Mouse (Mus musculus) forebrain, embryonic 16.5 days (tissue): ENCODE measurements at regions not wholly inside any gene's neighbourhood (a gene's known extent, or its start where the extent isn't known, plus 50 kb on each side); places are given as distances from the start of the nearest gene placed in this dataset.

Source experiments
- ATAC-seq: fragments of 200-750 bp; cut with Nextera tagmentation; 2 replicates; pipeline ENCODE4 v1.8.0; 2017; ENCODE audit warnings: mild to moderate bottlenecking, moderate library complexity
- H3K27ac ChIP-seq: fragments of 300-500 bp; sonication (generic); 2 replicates; pipeline ENCODE4 v1.5.1; 2014; ENCODE audit warnings: low read length, control low read depth
- H3K27me3 ChIP-seq: fragments of 300-500 bp; sonication (generic); replicated peaks from 2 replicates; pipeline ENCODE4 v1.6.1; 2014; ENCODE audit warnings: low read length; ENCODE audit not compliant: control insufficient read depth, insufficient read depth
- H3K36me3 ChIP-seq: fragments of 300-500 bp; sonication (generic); 2 replicates; pipeline ENCODE4 v1.6.1; 2014; ENCODE audit not compliant: control insufficient read depth, insufficient read depth
- H3K4me1 ChIP-seq: fragments of 300-500 bp; sonication (generic); replicated peaks from 2 replicates; pipeline ENCODE4 v1.6.1; 2014; ENCODE audit warnings: low read length; ENCODE audit not compliant: control insufficient read depth, insufficient read depth
- H3K4me2 ChIP-seq: fragments of 300-500 bp; sonication (generic); 2 replicates; pipeline ENCODE4 v1.6.1; 2014; ENCODE audit warnings: mild to moderate bottlenecking, low read length, control low read depth
- H3K4me3 ChIP-seq: fragments of 300-500 bp; sonication (generic); replicated peaks from 2 replicates; pipeline ENCODE4 v1.5.1; 2014; ENCODE audit warnings: mild to moderate bottlenecking, low read length, control low read depth
- H3K9ac ChIP-seq: fragments of 300-500 bp; sonication (generic); replicated peaks from 2 replicates; pipeline ENCODE4 v1.6.1; 2014; ENCODE audit warnings: low read depth, low read length, control low read depth
- H3K9me3 ChIP-seq: fragments of 300-500 bp; sonication (generic); 2 replicates; pipeline ENCODE4 v1.6.1; 2016; ENCODE audit warnings: low read length; ENCODE audit not compliant: control insufficient read depth
- WGBS: fragments of 180-500 bp; shearing (Covaris S2); extraction: QIAGEN DNeasy Blood & Tissue Kit; methylation state at CpG from one replicate; pipeline ENCODE4 v1.1.7; 2014; 5-methylcytosine and 5-hydroxymethylcytosine counted together

DNA sequence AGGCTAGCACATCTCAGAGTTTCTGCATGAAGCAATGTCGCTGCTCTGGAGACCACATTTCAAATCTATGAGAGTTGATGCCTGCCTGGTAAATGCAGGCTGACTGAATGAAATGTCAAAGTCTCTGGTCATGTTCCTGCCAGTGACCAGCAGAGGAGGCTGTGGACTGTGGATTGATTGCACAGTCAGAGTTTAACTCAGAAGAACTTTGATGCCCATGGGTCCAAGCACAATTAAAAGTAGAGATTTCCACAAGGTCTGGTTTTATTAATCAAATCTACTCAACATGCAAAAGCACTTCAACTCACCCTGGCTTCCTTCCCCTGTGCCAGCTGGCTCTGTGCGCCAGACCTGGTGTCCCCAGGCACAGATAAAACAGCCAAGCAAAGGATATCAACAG, 81.3 kb downstream of the Hsd17b3 start:
- 72% methylated on average over 2 of the region's 2 CpGs for WGBS
- Histone ChIP-seq H3K9ac (no peak overlapping the region), H3K9me3 (no peaks in the 10 kb centered on the region), H3K27ac (no peak overlapping the region), H3K27me3 (peaks cover 10% of the 10 kb centered on the region; the same call in 1 of the 2 replicates), H3K4me1 (peaks cover 7% of the 10 kb centered on the region), H3K4me3 (no peak overlapping the region), H3K36me3 (no peaks in the 10 kb centered on the region), H3K4me2 (no peak overlapping the region)
- ATAC-seq: no peak

- Histone ChIP-seq H3K4me1 (peaks cover 7% of the 10 kb centered on the region), H3K9me3 (peaks cover 2% of the 10 kb centered on the region; the same call in 1 of the 2 replicates), H3K27ac (no peak overlapping the region), H3K9ac (no peak overlapping the region), H3K4me3 (no peak overlapping the region), H3K4me2 (no peak overlapping the region), H3K27me3 (peaks cover 17% of the 10 kb centered on the region; the same call in 1 of the 2 replicates), H3K36me3 (no peaks in the 10 kb centered on the region)
- no peak for ATAC-seq
- 6% methylated on average over 6 of the region's 6 CpGs for WGBS
These were observed 86.0 kb downstream of the Hsd17b3 start for GRCm38 (mm10) chr13:64002945-64003459.

DNA sequence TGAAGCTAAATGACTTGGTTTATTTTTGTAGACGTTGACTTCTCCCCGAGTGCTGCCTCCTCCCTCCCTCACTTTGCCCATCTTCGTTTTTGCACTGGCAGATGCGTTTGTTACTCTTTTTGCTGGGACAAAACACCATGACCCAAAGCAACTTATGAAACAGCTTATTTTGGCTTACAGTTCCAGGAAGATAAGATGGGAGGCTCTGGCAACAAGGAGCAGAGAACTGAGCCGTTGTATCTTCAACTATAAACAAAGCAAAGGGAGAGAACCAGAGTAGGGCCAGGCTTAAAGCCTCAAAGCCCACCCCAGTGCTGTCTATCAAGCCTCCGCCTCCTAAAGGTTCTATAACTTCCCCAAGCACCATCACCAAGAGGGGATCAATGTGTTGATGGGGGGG, 88.7 kb downstream of the Hsd17b3 start:
- Histone ChIP-seq H3K4me3 (no peak overlapping the region), H3K4me1 (peaks cover 7% of the 10 kb centered on the region), H3K4me2 (no peak overlapping the region), H3K9ac (no peak overlapping the region), H3K36me3 (no peaks in the 10 kb centered on the region), H3K27me3 (peaks cover 14% of the 10 kb centered on the region; the same call in 1 of the 2 replicates), H3K9me3 (peaks cover 2% of the 10 kb centered on the region; the same call in 1 of the 2 replicates), H3K27ac (no peak overlapping the region)
- 93% methylated on average over 6 of the region's 6 CpGs for WGBS
- no peak for ATAC-seq

GRCm38 (mm10) chr13:63998647-63999046, 90.4 kb downstream of the Hsd17b3 start:
- H3K9ac ChIP-seq: no peak overlapping the region
- no peak overlapping the region for H3K4me3 ChIP-seq
- H3K4me1 ChIP-seq: peaks cover 8% of the 10 kb centered on the region
- no peak overlapping the region for H3K27ac ChIP-seq
- H3K4me2 ChIP-seq: no peak overlapping the region
- peaks cover 12% of the 10 kb centered on the region; the same call in 1 of the 2 replicates for H3K27me3 ChIP-seq
- peaks cover 2% of the 10 kb centered on the region; the same call in 1 of the 2 replicates for H3K9me3 ChIP-seq
- WGBS: 57% methylated on average over 10 of the region's 10 CpGs
- ATAC-seq: no peak
- no peaks in the 10 kb centered on the region for H3K36me3 ChIP-seq

- no peaks in the 10 kb centered on the region for H3K36me3 ChIP-seq
These were observed 95.1 kb downstream of the Hsd17b3 start for GRCm38 (mm10) chr13:63993857-63994477.

GRCm38 (mm10) chr13:63992989-63993388, 96.0 kb downstream of the Hsd17b3 start:
- Histone ChIP-seq H3K4me3 (no peak overlapping the region), H3K4me1 (peaks cover 5% of the 10 kb centered on the region), H3K9me3 (no peaks in the 10 kb centered on the region), H3K27me3 (peaks cover 48% of the 10 kb centered on the region), H3K27ac (no peak overlapping the region), H3K4me2 (no peak overlapping the region), H3K36me3 (no peaks in the 10 kb centered on the region), H3K9ac (no peak overlapping the region)
- 90% methylated on average over 1 of the region's 1 CpGs for WGBS
- no peak for ATAC-seq

More at GRCm38 (mm10) chr13:63993857-63994477, 95.1 kb downstream of the Hsd17b3 start:
- peak; percentile 87 for ATAC-seq
- H3K4me3 ChIP-seq: no peak overlapping the region
- H3K4me2 ChIP-seq: no peak overlapping the region
- H3K9ac ChIP-seq: no peak overlapping the region
- H3K9me3 ChIP-seq: no peaks in the 10 kb centered on the region
- 61% methylated on average over 12 of the region's 12 CpGs for WGBS
- H3K27ac ChIP-seq: no peak overlapping the region
- peaks cover 5% of the 10 kb centered on the region for H3K4me1 ChIP-seq
- H3K27me3 ChIP-seq: peaks cover 38% of the 10 kb centered on the region

DNA sequence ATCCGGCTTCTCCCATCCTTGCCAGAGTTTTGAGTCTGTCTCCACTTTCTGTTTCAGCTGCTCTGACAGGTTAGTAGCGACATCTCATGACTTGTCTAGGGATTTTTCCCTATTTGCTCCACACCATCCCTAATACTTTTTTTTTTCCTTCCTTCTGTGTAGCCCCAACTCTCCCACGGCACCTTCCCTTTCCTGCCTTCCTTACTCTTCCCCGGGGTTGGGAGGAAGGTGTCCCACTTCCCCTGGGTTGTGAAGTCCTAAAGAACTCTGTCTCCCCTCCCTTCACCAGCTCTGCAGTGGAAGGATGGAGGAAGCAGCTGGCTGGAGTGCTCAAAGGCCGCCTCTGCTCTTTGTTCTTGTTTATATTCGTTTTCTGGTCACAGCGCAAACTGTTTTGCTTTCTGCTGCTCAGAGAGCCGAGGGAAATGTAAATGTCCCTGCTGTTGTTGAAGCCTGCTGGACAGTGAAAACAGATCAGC, 98.5 kb downstream of the Hsd17b3 start:
- no peak overlapping the region for H3K4me2 ChIP-seq
- 18% methylated on average over 8 of the region's 8 CpGs for WGBS
- H3K9me3 ChIP-seq: no peaks in the 10 kb centered on the region
- H3K9ac ChIP-seq: no peak overlapping the region
- H3K4me1 ChIP-seq: peaks cover 7% of the 10 kb centered on the region
- no peaks in the 10 kb centered on the region for H3K36me3 ChIP-seq
- no peak overlapping the region for H3K4me3 ChIP-seq
- peaks cover 67% of the 10 kb centered on the region for H3K27me3 ChIP-seq
- no peak overlapping the region for H3K27ac ChIP-seq
- ATAC-seq: no peak

DNA sequence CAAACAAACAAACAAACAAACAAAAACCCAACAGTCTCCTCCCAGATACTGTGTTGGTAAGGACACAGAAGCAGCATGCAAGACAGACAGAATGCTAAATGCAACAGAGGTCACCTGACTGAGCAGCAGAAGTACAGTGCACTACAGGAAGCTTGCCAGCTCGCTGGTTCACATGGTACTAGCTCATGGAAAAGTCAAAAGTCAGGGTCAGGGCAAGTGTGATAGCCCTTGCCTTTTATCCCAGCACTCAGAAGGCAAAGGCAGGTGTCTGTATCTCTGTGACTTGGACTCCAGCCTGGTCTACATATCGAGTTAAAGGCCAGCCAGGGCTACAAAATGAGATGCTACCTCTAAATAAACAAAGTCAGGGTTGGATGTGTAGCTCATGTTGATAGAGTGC, 99.3 kb downstream of the Hsd17b3 start:
- H3K4me3 ChIP-seq: no peak overlapping the region
- no peaks in the 10 kb centered on the region for H3K36me3 ChIP-seq
- no peak overlapping the region for H3K27ac ChIP-seq
- no peaks in the 10 kb centered on the region for H3K9me3 ChIP-seq
- H3K4me1 ChIP-seq: peaks cover 13% of the 10 kb centered on the region
- ATAC-seq: no peak
- no peak overlapping the region for H3K4me2 ChIP-seq
- WGBS: 82% methylated on average over 2 of the region's 2 CpGs
- H3K9ac ChIP-seq: no peak overlapping the region
- peaks cover 64% of the 10 kb centered on the region for H3K27me3 ChIP-seq

DNA sequence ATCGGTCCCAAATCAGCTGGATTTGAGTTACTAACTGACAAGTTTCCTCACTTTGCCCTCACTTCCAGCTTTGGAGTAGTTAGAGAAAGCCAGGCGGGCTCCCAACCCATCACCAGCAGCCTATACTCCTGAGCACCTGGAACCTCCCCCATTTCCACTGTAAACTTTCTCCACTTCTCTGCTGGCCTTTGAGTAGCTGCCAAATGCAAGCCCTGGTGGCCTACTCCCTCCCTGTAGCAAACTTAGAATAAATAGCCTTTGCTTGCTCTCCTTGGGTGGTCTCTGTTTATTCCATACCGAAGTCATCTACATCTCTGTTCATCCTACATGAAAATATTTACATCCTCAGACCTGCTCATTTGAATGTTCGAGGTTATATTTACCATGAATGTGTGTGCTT, 100.8 kb downstream of the Hsd17b3 start:
- no peaks in the 10 kb centered on the region for H3K36me3 ChIP-seq
- no peak for ATAC-seq

More for the DNA sequence above, 100.8 kb downstream of the Hsd17b3 start:
- Histone ChIP-seq H3K9me3 (no peaks in the 10 kb centered on the region), H3K4me1 (peaks cover 8% of the 10 kb centered on the region), H3K27me3 (peaks cover 72% of the 10 kb centered on the region), H3K9ac (no peak overlapping the region), H3K27ac (no peak overlapping the region), H3K4me3 (no peak overlapping the region), H3K4me2 (no peak overlapping the region)
- 83% methylated on average over 4 of the region's 4 CpGs for WGBS
